Mouse (Mus musculus) cerebellum, adult 2 months (tissue): ENCODE results near the gene Wnt11.

ENCODE experiments used
- CTCF ChIP-seq: fragments of 200-500 bp; IDR thresholded peaks from 2 replicates; pipeline ENCODE4 v1.5.1; 2011; ENCODE audit warnings: low read depth, mild to moderate bottlenecking, control low read depth, low read length, moderate library complexity, borderline replicate concordance; ENCODE audit not compliant: insufficient read depth
- POLR2A ChIP-seq: fragments of 200-500 bp; IDR thresholded peaks from 2 replicates; pipeline ENCODE4 v1.6.1; 2011; ENCODE audit warnings: low read length, control low read depth, borderline replicate concordance; ENCODE audit not compliant: insufficient read depth

DNA sequence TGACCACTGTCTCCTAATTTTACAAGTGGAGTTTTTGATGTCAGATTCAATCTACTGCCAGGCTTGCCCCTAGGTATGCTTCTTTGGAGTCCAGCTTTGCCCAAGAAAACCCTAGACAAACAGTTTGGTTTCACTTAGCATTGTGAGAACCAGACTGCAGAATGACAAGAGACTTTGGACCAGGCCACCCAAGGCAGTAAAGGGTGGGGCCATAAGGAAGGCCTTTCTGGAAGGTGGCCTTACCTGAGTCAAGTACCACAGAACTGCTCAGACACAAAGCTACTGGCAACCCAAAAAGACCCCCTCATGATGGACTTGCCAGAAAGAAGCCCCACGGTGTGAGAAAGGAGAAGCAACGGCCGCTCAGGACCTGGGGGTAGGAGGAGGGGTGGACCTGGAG, 8.1 kb downstream of the Wnt11 start:
- TF ChIP-seq POLR2A (no peak), CTCF (no peak)
